Mouse (Mus musculus) left cerebral cortex, adult 9 months (tissue): ENCODE data around the gene Robo1.

Experiments
- DNase-seq, 2 experiments: peaks; one replicate each; pipeline ENCODE4 v3.0.0; 2022; ENCODE audit warnings: low spot score in 2 of 2

The Robo1 gene

GRCm38 (mm10) chr16:72930871-72931270 lies 622.8 kb downstream of the Robo1 start:
- no peak for DNase-seq

- no peak for DNase-seq
Measured at GRCm38 (mm10) chr16:72934908-72935307, 626.8 kb downstream of the Robo1 start.

GRCm38 (mm10) chr16:72937183-72937582 lies 629.1 kb downstream of the Robo1 start:
- DNase-seq = no peak

- DNase-seq = no peak
Measured at GRCm38 (mm10) chr16:72939862-72940261, 631.8 kb downstream of the Robo1 start.

- no peak for DNase-seq
Measured at GRCm38 (mm10) chr16:72940786-72941185, 632.7 kb downstream of the Robo1 start.

- no peak for DNase-seq
Measured at GRCm38 (mm10) chr16:72944403-72944802, 636.3 kb downstream of the Robo1 start.

GRCm38 (mm10) chr16:72951969-72952368 lies 643.9 kb downstream of the Robo1 start:
- DNase-seq = no peak

GRCm38 (mm10) chr16:72959018-72959702 lies 651.1 kb downstream of the Robo1 start:
- DNase-seq = no peak

GRCm38 (mm10) chr16:72959823-72960222 lies 651.7 kb downstream of the Robo1 start:
- no peak for DNase-seq

- DNase-seq = no peak
Measured at GRCm38 (mm10) chr16:72963782-72964181, 655.7 kb downstream of the Robo1 start.

GRCm38 (mm10) chr16:72967509-72967908 lies 659.4 kb downstream of the Robo1 start:
- no peak for DNase-seq

GRCm38 (mm10) chr16:72969990-72970389 lies 661.9 kb downstream of the Robo1 start:
- no peak for DNase-seq

- no peak for DNase-seq
Measured at GRCm38 (mm10) chr16:72973685-72974084, 665.6 kb downstream of the Robo1 start.

- DNase-seq = no peak
Measured at GRCm38 (mm10) chr16:72974681-72975080, 666.6 kb downstream of the Robo1 start.

- no peak for DNase-seq
Measured at GRCm38 (mm10) chr16:72976849-72977576, 668.9 kb downstream of the Robo1 start.

GRCm38 (mm10) chr16:72979407-72980219 lies 671.5 kb downstream of the Robo1 start:
- DNase-seq = peak in 1 of 2 experiments; percentile 79

GRCm38 (mm10) chr16:72990376-72991167 lies 682.5 kb downstream of the Robo1 start:
- no peak for DNase-seq

- no peak for DNase-seq
Measured at GRCm38 (mm10) chr16:72993189-72993588, 685.1 kb downstream of the Robo1 start.

- no peak for DNase-seq
Measured at GRCm38 (mm10) chr16:72993594-72993993, 685.5 kb downstream of the Robo1 start.

- DNase-seq = peak; percentile 18 to 81
Measured at GRCm38 (mm10) chr16:72995251-72995954, 687.3 kb downstream of the Robo1 start.

GRCm38 (mm10) chr16:72995955-72996535 lies 687.9 kb downstream of the Robo1 start:
- DNase-seq = no peak
